Mouse (Mus musculus): Measurements from ENCODE around the gene Ctps.

Gene Ctps

GRCm38 (mm10) chr4:120570438-120571069 is 478 bp upstream of the Ctps start:
- DNase-seq: no peak

GRCm38 (mm10) chr4:120569025-120569424 is 1.1 kb downstream of the Ctps start:
- DNase-seq: no peak

GRCm38 (mm10) chr4:120568005-120568404 is 2.1 kb downstream of the Ctps start:
- DNase-seq: no peak

- DNase-seq: no peak
Measured at GRCm38 (mm10) chr4:120565726-120566125, 4.3 kb downstream of the Ctps start.

GRCm38 (mm10) chr4:120556592-120556991 is 13.5 kb downstream of the Ctps start:
- no peak for DNase-seq

- no peak for DNase-seq
Measured at GRCm38 (mm10) chr4:120544896-120545295, 25.2 kb downstream of the Ctps start.

GRCm38 (mm10) chr4:120538664-120539063 is 31.4 kb downstream of the Ctps start:
- DNase-seq: no peak

- no peak for DNase-seq
Measured at GRCm38 (mm10) chr4:120531986-120532385, 38.1 kb downstream of the Ctps start, which contains the start of gene Slfnl1. TSS of gene Slfnl1 (plus strand) at chr4:120532231.

GRCm38 (mm10) chr4:120528171-120528570 is 41.9 kb downstream of the Ctps start:
- DNase-seq: no peak

- no peak for DNase-seq
Measured at GRCm38 (mm10) chr4:120523092-120523491, 47.0 kb downstream of the Ctps start.

- no peak for DNase-seq
Measured at GRCm38 (mm10) chr4:120522351-120522750, 47.7 kb downstream of the Ctps start.

GRCm38 (mm10) chr4:120521761-120522160 is 48.3 kb downstream of the Ctps start:
- no peak for DNase-seq

GRCm38 (mm10) chr4:120517335-120517734 is 52.7 kb downstream of the Ctps start:
- DNase-seq: no peak

- DNase-seq: no peak
Measured at GRCm38 (mm10) chr4:120516907-120517306, 53.2 kb downstream of the Ctps start.

GRCm38 (mm10) chr4:120516491-120516890 is 53.6 kb downstream of the Ctps start:
- DNase-seq: no peak

GRCm38 (mm10) chr4:120514366-120514765 is 55.7 kb downstream of the Ctps start:
- no peak for DNase-seq

GRCm38 (mm10) chr4:120511203-120511602 is 58.9 kb downstream of the Ctps start:
- no peak for DNase-seq

- DNase-seq: no peak
Measured at GRCm38 (mm10) chr4:120506955-120507354, 63.1 kb downstream of the Ctps start.

Data from right cerebral cortex, postnatal 4 days (tissue).